Mouse (Mus musculus) urinary bladder, postnatal 4 days (tissue): ENCODE results near the gene Zmym1.
"Not testable (repeated sequence)": the region's sequence is repeated elsewhere in the genome, so short reads cannot be mapped to it uniquely, and the experiment has no call there.

ENCODE experiments used
- DNase-seq, 2 experiments: peaks; one replicate each; pipeline ENCODE4 v3.0.0; 2021 to 2022; ENCODE audit warnings: low spot score in 2 of 2

Zmym1 gene

DNA sequence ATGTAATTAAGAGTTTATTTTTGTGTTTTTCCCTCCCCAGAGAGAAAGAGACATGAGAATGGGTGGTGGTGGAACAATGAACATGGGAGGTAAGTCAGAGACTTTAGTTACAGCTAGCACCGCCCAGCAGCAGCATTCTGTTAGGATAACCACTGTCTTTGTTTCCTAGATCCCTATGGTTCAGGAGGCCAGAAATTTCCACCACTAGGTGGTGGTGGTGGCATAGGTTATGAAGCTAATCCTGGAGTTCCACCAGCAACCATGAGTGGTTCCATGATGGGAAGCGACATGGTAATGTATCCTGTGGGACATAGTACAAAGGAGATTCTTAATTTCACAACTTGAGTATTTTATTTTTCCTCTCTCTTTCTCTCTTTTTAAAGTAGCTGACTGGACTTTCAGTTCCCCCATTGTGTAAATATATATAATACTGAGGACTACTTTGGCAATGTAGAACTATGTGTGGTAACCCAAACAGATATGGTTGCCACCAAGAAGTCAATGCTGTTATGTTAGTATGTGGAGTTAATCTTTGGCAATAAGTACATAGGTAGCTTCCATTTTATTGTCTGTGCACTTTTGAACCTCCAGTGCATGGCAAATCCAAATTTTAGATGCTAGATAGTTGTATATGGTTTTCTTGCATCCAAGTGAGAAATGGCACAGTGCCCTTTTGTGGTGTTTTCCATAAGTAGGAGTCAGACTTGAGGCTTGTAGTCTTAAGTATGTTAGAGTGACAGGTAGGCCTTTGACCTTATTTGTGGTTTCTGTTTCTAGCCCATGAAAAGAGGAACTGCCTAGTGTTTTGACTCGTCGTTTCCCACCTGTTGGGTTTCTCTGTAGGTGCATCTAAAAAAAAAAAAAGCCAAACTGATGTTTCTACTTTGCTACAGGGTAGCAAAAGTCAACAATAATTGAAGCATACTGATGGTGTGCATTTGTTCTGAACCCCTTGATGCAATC lies 33.4 kb downstream of the Zmym1 start:
- no peak for DNase-seq

DNA sequence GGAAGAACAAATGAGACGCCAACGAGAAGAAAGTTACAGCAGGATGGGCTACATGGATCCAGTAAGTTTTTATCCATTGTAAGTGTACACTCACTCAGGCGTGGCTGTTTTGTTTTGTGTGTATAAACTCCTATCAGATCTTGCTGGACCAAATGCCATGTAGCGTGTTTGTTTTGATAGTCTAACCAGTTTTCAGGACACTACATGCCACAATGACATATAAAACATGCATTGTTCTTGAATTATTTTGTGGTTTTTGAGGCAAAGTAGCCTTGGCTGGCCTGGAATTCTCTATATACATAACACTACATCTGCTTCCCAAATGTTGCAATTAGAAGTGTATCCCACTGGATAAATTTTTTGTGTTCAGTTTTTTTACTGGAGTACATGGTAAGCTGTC lies 34.1 kb downstream of the Zmym1 start:
- DNase-seq: no peak

DNA sequence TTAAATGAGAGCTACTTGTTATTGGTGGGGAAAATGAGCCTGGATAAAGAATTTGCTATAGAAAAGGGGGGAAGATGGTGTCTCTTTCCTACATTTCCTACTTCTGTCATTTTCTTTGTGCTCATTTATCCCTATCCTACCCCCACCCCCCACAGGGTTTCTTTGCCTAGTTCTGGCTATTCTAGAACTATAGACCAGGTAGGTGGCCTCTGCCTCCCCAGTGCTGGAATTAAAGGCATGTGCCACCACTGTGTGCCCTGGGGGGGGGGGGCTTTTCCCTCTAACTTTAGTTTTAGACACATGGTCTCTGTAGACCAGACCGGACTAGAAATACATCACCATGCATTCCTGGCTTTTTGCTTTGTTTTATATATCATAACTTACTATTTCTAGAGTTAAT lies 36.7 kb downstream of the Zmym1 start:
- no peak for DNase-seq

DNA sequence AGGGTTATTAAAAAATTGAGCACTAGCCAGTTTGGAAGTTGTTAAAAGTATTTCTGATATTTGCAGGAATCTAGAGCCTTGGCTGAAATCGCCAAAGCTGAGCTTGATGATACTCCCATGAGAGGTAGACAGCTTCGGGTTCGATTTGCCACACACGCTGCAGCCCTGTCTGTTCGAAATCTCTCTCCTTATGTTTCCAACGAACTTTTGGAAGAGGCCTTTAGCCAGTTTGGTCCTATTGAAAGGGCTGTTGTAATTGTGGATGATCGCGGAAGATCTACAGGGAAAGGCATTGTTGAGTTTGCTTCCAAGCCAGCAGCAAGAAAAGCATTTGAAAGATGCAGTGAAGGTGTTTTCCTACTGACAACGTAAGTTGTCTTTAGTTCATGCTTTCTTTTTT lies 37.8 kb downstream of the Zmym1 start:
- DNase-seq: no peak

DNA sequence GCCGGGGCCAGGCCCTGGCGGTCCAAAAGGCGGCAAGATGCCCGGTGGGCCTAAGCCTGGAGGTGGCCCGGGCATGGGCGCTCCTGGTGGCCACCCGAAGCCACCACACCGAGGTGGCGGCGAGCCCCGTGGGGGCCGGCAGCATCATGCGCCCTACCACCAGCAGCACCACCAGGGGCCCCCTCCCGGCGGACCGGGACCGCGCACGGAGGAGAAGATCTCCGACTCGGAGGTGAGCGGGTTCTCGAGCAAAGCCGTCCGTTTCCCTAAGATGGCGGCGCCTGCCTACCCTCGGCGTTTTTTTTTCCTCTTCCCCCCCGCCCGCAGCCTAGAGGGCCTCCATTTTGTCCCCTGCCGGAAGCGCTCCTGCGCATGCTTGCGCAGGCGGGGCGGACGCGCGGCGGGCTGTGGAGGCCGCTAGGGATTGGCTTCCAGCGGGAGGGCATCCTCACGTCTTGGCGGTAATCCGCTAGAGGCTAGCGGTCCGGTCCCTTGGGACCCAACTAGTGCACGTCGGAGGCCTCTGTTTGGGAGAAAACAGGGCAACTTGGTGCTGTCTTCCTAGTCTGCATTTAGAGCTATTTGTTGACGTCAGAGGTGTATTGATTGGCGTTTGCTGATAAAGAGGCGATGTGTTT lies 38.8 kb downstream of the Zmym1 start:
- peak; percentile 86 to 89 for DNase-seq

DNA sequence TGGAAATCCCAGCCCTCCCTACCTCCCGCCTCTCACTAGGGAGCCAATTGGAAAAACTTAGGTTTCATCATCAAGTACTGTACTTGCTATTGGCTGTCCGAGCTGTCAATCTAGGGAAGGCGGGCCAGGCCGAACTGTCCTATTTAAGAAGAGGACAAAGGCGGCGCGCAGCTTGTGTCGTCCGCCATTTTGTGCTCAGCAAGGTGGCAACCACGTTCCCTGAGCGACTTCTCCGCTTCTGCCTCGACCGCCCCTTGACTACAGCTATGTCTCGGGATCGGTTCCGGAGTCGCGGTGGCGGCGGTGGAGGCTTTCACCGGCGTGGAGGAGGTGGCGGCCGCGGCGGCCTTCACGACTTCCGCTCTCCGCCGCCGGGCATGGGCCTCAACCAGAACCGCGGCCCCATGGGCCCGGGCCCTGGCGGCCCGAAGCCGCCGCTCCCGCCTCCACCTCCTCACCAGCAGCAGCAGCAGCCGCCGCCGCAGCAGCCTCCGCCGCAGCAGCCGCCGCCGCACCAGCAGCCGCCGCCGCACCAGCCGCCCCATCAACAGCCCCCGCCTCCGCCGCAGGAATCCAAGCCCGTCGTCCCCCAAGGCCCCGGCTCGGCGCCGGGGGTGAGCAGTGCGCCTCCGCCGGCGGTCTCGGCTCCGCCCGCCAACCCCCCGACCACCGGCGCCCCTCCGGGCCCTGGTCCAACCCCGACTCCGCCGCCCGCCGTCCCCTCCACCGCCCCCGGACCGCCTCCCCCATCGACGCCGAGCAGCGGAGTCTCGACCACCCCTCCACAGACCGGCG lies 39.6 kb downstream of the Zmym1 start, which contains the start of gene Sfpq:
TSS of gene Sfpq (plus strand) at position 174 of the 795 bp plus-strand sequence.
- DNase-seq: peak; percentile 96 to 98

DNA sequence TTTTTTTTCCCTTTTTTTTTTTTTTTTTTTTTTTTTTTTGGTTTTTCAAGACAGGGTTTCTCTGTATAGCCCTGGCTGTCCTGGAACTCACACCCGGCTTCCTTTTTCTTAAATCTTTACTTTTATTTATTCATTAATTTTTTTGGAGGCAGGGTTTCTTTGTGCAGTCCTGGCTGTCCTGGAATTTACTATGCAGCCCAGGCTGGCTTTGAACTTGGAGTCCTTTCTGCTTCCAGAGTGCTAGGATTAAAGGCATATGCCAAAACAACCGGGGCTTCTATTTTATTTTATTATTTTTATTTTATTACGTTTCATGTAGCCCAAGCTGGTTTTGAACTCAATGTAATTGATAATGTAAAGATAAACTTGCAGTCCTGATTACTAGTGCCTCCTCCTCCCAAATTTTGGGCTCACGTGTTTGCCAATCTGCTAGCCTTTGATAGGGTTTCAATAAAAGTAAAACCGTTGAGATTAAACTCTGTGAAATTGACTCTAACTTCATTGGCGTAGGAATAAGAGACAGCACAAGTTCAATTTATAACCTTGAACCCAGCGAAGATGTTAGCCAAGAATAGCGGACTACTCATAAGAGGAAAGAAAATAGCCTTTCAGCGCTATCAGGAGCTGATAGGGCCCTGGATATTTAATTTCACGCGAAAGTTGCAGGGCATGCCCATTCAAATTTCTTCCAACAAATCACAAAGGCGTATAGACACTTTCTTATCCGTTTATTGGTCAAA lies 40.4 kb downstream of the Zmym1 start:
- no peak for DNase-seq

DNA sequence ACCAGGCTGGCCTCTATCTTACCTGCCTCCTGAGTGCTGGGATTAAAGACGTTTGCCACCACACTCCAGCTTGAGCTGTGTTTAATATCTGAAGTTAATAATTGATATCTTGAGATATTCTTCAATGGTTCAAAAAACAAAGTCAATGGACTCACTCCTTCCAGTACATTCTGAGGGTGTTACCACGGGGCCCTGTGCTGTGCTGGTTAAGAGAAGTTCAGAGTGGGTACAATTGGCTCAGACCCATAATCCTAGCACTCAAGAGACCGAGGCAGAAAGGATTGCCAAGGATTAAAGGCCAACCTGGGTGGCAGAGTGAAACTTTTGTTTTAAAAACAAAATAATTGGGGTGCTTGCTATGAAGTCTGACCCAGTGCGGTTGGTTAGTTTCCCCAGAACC lies 44.6 kb downstream of the Zmym1 start:
- no peak for DNase-seq

DNA sequence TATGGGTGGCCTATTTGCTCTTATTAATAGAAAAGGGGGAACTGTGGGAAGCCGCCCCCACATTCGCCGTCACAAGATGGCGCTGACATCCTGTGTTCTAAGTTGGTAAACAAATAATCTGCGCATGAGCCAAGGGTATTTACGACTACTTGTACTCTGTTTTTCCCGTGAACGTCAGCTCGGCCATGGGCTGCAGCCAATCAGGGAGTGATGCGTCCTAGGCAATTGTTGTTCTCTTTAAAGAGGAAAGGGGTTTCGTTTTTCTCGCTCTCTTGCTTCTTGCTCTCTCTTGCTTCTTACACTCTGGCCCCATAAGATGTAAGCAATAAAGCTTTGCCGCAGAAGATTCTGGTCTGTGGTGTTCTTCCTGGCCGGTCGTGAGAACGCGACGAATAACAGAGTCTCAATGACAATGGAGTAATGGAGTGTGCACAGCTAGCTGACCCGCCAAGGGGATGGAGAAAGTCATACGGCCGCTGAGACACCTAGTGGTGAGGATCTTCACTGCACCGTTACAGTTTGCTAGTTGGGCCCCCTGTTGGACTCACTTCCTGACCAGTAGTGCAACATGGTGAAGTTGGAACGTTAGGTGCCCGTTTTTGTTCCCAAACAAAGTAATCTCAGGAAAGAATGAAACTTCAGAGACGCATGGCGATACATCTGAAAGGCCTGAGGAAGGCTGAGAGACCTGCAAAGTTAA lies 45.5 kb downstream of the Zmym1 start:
- DNase-seq: peak; percentile 68 to 83

DNA sequence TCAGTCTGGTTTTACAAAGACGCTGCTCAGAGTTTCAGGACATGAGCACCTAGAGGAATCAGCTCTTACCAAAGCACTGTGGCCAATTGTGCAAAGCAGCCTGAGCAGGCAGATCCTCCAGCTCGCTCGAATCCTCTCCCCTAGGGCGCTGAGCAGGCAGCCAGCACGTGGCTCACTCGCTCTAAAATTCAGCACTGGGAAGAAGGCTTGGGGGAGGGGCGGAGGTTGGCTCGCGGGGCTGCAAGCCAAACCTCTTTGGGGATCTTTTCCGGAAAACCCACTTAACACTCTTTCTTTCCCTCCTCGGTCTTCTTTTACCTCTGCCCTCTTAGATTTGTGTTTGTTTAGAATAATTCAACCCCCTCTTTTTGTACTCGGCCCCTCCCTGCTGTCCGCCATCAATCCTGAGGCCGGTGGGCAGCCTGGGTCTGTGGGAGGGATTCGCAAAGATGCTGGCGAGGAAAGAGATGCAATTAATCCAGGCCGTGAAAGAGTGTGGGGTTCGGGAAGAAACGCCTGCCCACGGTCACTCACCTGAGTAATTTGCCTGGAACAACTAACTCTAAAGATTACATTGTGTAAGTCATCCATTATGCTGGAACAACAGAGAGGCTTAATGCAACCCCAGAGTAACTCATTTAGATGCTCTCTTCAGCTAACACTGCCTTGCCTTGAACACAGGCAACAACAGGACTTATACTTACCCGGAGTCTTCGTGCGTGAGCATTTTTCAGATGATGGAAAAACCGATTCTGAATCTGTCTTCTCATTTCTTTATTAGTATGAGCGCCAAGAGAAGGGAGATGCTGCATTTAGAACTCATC lies 55.6 kb downstream of the Zmym1 start:
- DNase-seq: no peak

DNA sequence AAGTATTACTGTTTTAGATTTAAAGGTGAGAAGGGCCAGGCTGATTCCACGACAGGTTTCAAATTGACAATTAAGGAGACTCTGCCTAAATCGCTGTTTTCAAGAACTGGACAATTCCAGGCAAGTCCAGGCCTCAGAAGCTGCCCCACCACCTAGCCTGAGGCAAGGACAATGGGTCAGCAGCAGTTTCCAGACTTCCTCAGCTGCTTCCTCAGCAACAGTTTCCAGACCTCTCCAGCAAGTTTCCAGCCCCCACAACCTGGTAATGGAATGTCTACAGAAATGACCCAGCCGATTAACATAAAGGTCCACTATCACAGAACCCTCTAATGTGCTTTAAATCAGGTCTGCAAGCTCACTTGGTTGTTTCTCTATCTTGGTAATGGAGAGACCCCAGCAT lies 56.6 kb downstream of the Zmym1 start:
- DNase-seq: no peak

DNA sequence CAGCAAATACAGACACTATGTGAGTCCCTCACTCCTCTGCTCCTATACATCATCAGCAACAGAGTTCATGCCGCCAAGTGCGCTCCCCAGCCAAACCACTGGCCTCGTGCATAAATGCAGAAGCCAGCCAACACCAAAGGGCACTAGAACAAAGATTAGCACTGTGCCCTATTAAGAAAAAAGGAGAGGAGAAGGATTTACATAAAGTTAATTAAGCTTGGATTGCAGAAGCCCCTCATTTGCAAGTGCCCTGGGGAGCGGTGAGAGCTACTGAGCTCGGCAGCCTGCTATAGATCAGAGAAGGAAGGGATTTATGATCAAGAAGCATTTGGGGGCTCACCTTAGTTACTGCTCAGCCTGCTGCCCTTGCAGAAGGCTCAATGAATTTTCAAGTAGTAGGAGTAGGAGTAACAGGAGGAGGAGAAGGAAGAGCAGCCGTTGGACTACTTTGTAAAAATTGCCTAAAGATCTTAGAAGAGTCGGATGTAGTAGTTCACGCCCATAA lies 60.3 kb downstream of the Zmym1 start:
- no peak for DNase-seq

DNA sequence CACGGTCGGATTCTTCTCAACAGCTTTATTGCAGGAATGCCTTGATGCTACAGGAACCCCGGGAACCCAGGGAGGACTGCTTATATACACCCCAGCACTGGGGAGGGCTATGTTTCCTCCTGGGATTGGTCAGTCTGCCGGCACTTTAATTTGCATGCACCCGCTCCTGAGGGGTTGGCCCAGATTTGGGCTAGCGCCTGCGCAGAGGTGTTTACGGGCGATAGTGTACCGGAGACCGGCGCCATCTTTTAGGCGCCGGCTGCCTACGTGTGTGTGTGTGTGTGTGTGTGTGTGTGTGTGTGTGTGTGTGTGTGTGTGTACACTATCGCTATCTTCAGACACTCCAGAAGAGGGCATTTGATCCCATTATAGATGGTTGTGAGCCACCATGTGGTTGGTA lies 61.6 kb downstream of the Zmym1 start:
- not testable (repeated sequence) for DNase-seq
